Mouse (Mus musculus): Measurements from ENCODE around the gene Ankrd55.
"Not testable (repeated sequence)": the region's sequence is repeated elsewhere in the genome, so short reads cannot be mapped to it uniquely, and the experiment has no call there.

Ankrd55 gene

GRCm38 (mm10) chr13:112413611-112414010 lies 125.4 kb downstream of the Ankrd55 start:
- no peak for DNase-seq (ENCODE audit: low read depth)

DNA sequence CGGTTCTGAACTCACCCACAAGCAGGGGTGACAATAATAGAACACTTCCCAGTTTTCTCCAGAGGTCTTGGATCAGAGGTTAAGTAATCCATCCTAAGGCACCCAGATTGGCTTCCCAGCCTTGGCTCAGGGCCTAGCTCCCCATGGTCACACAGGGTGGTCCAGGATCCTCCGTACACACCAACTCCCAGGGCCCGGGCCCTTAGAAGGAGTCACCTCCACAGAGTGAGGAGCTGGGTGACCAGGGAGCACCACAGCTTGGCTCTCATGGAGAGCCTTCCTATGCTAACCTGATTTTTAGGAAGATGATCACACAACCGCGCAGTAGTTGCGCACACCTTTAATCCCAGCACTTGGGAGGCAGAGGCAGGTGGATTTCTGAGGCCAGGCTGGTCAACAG lies 127.6 kb downstream of the Ankrd55 start:
- DNase-seq (ENCODE audit: low read depth) = no peak

GRCm38 (mm10) chr13:112416410-112417162 lies 128.3 kb downstream of the Ankrd55 start:
- DNase-seq (ENCODE audit: low read depth) = peak; percentile 85

- peak; percentile 65 for DNase-seq (ENCODE audit: low read depth)
Observed at GRCm38 (mm10) chr13:112417163-112417523, 128.9 kb downstream of the Ankrd55 start.

- no peak for DNase-seq (ENCODE audit: low read depth)
Observed at GRCm38 (mm10) chr13:112417861-112418423, 129.7 kb downstream of the Ankrd55 start.

DNA sequence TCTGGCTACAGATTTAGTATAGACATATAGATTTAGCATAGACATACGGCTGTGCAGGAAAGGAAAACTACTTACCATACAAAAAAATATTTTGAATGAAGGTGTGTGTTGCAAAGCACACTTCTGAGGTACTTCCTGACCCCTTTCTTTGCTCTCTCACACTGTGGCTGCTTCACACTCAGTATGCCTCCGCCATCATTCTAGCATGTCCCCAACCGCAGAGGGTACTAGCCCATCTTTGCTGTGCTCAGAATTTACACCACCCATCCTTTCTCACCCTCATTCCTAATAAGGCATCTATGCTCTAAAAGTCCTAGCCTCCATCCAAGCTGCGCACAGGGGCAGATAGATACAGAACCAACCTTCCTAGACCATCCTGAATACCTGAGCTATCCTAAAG lies 130.3 kb downstream of the Ankrd55 start:
- no peak for DNase-seq (ENCODE audit: low read depth)

GRCm38 (mm10) chr13:112424212-112424611 lies 136.0 kb downstream of the Ankrd55 start:
- no peak for DNase-seq (ENCODE audit: low read depth)

GRCm38 (mm10) chr13:112424635-112425034 lies 136.4 kb downstream of the Ankrd55 start:
- DNase-seq (ENCODE audit: low read depth) = no peak

- peak; percentile 40 for DNase-seq (ENCODE audit: low read depth)
Observed at GRCm38 (mm10) chr13:112425181-112425654, 137.0 kb downstream of the Ankrd55 start.

GRCm38 (mm10) chr13:112426265-112427135 lies 138.2 kb downstream of the Ankrd55 start:
- no peak for DNase-seq (ENCODE audit: low read depth)

DNA sequence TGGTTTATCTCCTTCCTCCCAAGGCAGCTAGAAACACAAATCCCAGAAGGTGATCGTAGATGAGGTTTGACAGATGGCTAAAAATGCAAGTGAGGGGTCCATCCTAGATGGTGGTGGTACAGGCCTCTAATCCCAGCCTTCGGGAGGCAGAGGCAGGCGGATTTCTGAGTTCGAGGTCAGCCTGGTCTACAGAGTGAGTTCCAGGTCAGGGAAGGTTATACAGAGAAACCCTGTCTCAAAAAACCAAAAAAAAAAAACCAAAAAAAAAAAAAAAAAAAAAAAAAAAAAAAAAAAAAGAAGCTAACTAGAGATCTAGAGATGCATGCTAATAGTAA lies 138.9 kb downstream of the Ankrd55 start:
- DNase-seq (ENCODE audit: low read depth) = not testable (repeated sequence)

DNA sequence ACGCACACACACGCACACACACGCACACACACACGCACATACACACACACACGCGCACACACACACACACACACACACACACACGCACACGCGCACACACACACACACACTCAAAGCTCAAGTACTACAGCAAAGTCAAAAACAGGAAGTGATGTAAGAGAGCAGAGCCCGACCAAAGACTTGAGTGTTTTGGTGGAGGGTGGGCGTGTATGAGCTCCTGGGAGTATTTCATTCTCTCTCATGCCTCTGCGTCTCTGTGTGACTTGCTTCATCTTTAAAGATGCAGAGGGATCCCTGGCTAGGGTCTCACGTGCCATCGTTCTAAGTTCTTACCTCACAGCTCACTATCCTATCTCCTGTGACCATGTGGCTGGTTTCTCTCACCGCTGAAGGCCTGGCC lies 139.3 kb downstream of the Ankrd55 start:
- no peak for DNase-seq (ENCODE audit: low read depth)

DNA sequence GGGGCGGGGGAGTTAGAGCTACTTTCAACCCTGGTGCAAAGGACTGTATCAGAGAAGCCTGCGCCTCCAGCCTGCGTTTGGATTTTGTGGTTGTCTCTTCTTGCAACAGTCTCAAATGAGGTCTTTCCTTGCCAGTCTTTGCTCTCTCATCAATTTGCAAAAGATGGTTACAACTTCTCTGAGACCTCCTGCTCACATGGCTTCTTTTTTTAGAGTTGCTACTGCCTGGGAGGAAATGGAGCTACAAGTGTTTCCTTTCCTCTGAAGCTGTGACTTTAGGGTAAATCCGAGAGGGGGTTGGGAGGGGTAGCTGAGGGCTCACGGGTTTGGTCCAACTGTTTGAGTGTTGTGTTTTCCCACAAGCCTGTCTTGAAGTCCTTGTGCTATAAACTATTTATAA lies 145.0 kb downstream of the Ankrd55 start:
- no peak for DNase-seq (ENCODE audit: low read depth)

Measured in NIH3T3 (cell line).